Comparison of ENCODE assay signal across 8 mouse cellular contexts in genomic region chr2:34944761-34945160, GRCm38 (mm10). TPM values are rescaled to one million over a fixed set of nuclear protein-coding genes. Genes with fewer than 3 reads are reported as not detected.
DNase-seq lines count a peak whose midpoint lies in the region; ATAC-seq and TF ChIP-seq lines count a peak whose summit lies in the region.

No protein-coding gene starts in this region.

- no peak overlapping the region for H3K4me3 ChIP-seq in lung, embryonic 15.5 days
- no peak overlapping the region for H3K4me3 ChIP-seq in stomach, postnatal 0 days (ENCODE audit: low read depth, low read length)

- no peak for TF ChIP-seq EP300 in stomach, postnatal 0 days (optimal IDR thresholded peaks at IDR 0.05)

- no peak overlapping the region for H3K9ac ChIP-seq in lung, embryonic 15.5 days
- no peak overlapping the region for H3K9ac ChIP-seq in stomach, postnatal 0 days (ENCODE audit: low read length)

- no peak for TF ChIP-seq CTCF in stomach, postnatal 0 days (IDR thresholded peaks at IDR 0.05; ENCODE audit: low read depth)

- H3K27ac ChIP-seq in lung, embryonic 15.5 days = no peak overlapping the region
- H3K27ac ChIP-seq in stomach, postnatal 0 days (replicated peaks) = no peak overlapping the region

- no peak for ATAC-seq in lung, embryonic 15.5 days (ENCODE audit: borderline replicate concordance, extremely low read depth, low FRiP score, low TSS enrichment)
- ATAC-seq in stomach, postnatal 0 days (ENCODE audit: low FRiP score, low TSS enrichment) = no peak

- 14% methylated on average over 8 of the region's 8 CpGs for WGBS in lung, embryonic 15.5 days
- 28% methylated on average over 8 of the region's 8 CpGs for WGBS in stomach, postnatal 0 days

- DNase-seq in layer of hippocampus, adult 9-11 months = peak; percentile 23
- DNase-seq in layer of hippocampus, postnatal 25 days (ENCODE audit: extremely low spot score in 1 of 2, low spot score in 1 of 2) = no peak
- DNase-seq in embryo, embryonic 11 days = peak; percentile 65
- peak; percentile 61 to 75 for DNase-seq in heart, postnatal 36 days
- peak; percentile 51 for DNase-seq in stomach, postnatal 0 days (ENCODE audit: low spot score)
- DNase-seq in left cerebral cortex, adult 9 months (ENCODE audit: low spot score in 2 of 2) = no peak
- no peak for DNase-seq in adipocyte (ENCODE audit: low spot score)

- H3K9me3 ChIP-seq in lung, embryonic 15.5 days = no peaks in the 10 kb centered on the region
- no peaks in the 10 kb centered on the region for H3K9me3 ChIP-seq in stomach, postnatal 0 days (ENCODE audit: control insufficient read depth, low read length)

- no peaks in the 10 kb centered on the region for H3K36me3 ChIP-seq in lung, embryonic 15.5 days
- H3K36me3 ChIP-seq in stomach, postnatal 0 days (ENCODE audit: control insufficient read depth, insufficient read depth, low read length) = no peaks in the 10 kb centered on the region

- peak overlapping the region; percentile 41 for H3K4me2 ChIP-seq in lung, embryonic 15.5 days
- H3K4me2 ChIP-seq in stomach, postnatal 0 days (replicated peaks; ENCODE audit: low read depth) = no peak overlapping the region; the same call in 1 of the 2 replicates

- intact Hi-C loops in heart, postnatal 36 days (cut with DNase I) = no loop called here

- H3K27me3 ChIP-seq in lung, embryonic 15.5 days = no peaks in the 10 kb centered on the region
- no peaks in the 10 kb centered on the region for H3K27me3 ChIP-seq in stomach, postnatal 0 days (ENCODE audit: control insufficient read depth, insufficient read depth, low read length)

- H3K4me1 ChIP-seq in lung, embryonic 15.5 days = peaks cover 6% of the 10 kb centered on the region; the same call in 1 of the 2 replicates
- H3K4me1 ChIP-seq in stomach, postnatal 0 days (replicated peaks; ENCODE audit: control insufficient read depth, insufficient read depth) = no peaks in the 10 kb centered on the region

RNA-seq across cellular contexts. Expression of gene Traf1, which starts 16.8 kb away (rescaled TPM):
- total RNA-seq in layer of hippocampus, postnatal 25 days (2021) = 1 to 10 TPM; 1.7 to 3.3 TPM
- total RNA-seq in heart, postnatal 36 days (2021) = 1 to 10 TPM in 1 of 2 experiments, under 1 TPM in 1; 1.00 to 1.8 TPM
- 1.9 and 2.7 TPM in 2 replicates for polyA plus RNA-seq in lung, embryonic 15.5 days (2015; fragmentation: Nextera tagmentation; extraction: Ambion mirVana)
- polyA plus RNA-seq in stomach, postnatal 0 days (2015; fragmentation: Nextera tagmentation; extraction: Ambion mirVana) = 1.7 and 2.2 TPM in 2 replicates

RNA-seq across cellular contexts. Expression of gene Phf19, which starts 30.9 kb away (rescaled TPM):
- total RNA-seq in layer of hippocampus, postnatal 25 days (2021) = 1 to 10 TPM in 1 of 2 experiments, under 1 TPM in 1; 0.76 to 1.7 TPM
- under 1 TPM; 0.78 to 0.98 TPM for total RNA-seq in heart, postnatal 36 days (2021)
- polyA plus RNA-seq in lung, embryonic 15.5 days (2015; fragmentation: Nextera tagmentation; extraction: Ambion mirVana) = 3.2 and 4.2 TPM in 2 replicates
- 3.5 and 3.7 TPM in 2 replicates for polyA plus RNA-seq in stomach, postnatal 0 days (2015; fragmentation: Nextera tagmentation; extraction: Ambion mirVana)

Comparison
In these comparisons a context has a peak if more than half of its experiments do, and no peak if none do; other contexts are left out.
1. DNase-seq: peak in layer of hippocampus, adult 9-11 months (single experiment), embryo, embryonic 11 days (single experiment), heart, postnatal 36 days (2 of 2) and stomach, postnatal 0 days (single experiment); none in layer of hippocampus, postnatal 25 days (0 of 2), left cerebral cortex, adult 9 months (0 of 2) and adipocyte (single experiment).